Mouse (Mus musculus) central nervous system, embryonic 14 days (tissue): Measurements from ENCODE around the gene Rtbdn. TPM values are rescaled to one million over a fixed set of nuclear protein-coding genes. Genes with fewer than 3 reads are reported as not detected.

ENCODE experiments used
- polyA plus RNA-seq: library from polyadenylated mRNA; depleted of rRNA; stranded (reverse); fragments of >200 nt; gene quantifications from 2 replicates; pipeline ENCODE4 v1.2.3, GENCODE M21; 2012; rRNA removed

The Rtbdn gene
- 6.7 TPM in 2 replicates for polyA plus RNA-seq

GRCm38 (mm10) chr8:84946528-84947240 lies at the start of gene Rtbdn:
Gene Rtbdn, plus strand, starts transcription at chr8:84946991.

DNA sequence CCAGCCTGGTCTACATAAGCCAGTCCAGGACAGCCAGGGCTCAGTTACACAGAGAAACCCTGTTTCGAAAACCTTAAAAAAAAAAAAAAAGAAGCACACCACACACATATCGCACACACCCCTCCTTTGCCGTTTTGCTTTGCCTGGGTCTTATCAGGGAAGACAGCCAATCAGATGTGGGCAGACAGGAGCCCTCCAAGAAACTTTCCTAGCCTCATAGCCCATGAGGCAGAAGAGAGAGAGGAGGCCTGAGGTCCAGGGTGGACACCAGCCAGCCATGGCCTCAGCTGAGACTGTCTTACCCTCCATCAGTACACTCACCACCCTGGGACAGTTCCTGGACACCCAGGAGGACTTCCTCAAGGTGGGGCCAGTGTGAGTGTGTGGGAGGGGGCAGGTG lies 45.0 kb upstream of the Rtbdn start, which contains the start of gene Klf1:
Gene Klf1, plus strand, starts transcription at position 177 of the 400 bp plus-strand sequence.

GRCm38 (mm10) chr8:84908421-84909161 lies 38.2 kb upstream of the Rtbdn start, which contains the start of gene Dnase2a:
Gene Dnase2a, plus strand, starts transcription at chr8:84908560.

DNA sequence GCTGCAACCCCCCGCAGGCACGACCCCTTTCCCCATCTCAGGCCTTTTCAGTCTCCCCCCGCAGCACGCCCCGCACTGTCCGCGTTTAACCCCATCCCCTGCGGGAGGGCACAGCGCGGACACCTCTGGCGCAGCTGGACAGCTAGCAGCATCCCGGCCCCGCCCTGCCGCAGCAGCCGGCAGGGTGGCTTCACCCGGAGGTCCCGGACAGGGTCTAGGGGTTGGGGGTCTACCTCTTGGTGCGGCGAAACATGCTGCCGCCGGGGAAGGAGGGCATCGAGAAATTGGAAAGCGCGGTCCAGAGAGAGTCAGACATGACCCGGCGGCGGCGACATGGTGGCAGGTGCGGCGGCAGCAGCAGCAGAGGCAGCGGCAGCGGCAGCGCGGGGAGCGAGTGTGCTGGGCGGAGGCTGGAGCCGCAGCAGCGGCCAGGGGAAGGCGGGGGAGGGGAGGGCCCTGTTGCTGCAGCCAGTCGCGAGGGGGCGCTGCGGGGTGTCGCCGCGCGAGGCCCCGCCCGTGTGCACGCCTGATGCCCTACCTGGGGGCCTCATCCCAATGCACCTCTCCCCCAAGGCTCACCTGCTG lies 9.7 kb upstream of the Rtbdn start, which contains the start of gene Mast1:
Gene Mast1, minus strand, starts transcription at position 398 of the 585 bp plus-strand sequence.

GRCm38 (mm10) chr8:84969241-84970134 lies 22.7 kb downstream of the Rtbdn start, which contains the start of the genes Gm49661, Prdx2 and Rnaseh2a:
Gene Gm49661, minus strand, starts transcription at chr8:84969433.
Gene Prdx2, plus strand, starts transcription at chr8:84969587.
Gene Rnaseh2a, minus strand, starts transcription at chr8:84969767.

GRCm38 (mm10) chr8:84978248-84978940 lies 31.6 kb downstream of the Rtbdn start, which contains the start of gene Junb:
Gene Junb, minus strand, starts transcription at chr8:84978718.

GRCm38 (mm10) chr8:84990349-84990748 lies 43.6 kb downstream of the Rtbdn start, which contains the start of gene Hook2:
Gene Hook2, plus strand, starts transcription at chr8:84990603.

Other genes starting within 250 kb of the Rtbdn start
- 4.1 and 5.3 TPM in 2 replicates for gene Lyl1, start 245.5 kb upstream of the Rtbdn start, polyA plus RNA-seq
- gene G430095P16Rik, start 224.0 kb upstream of the Rtbdn start, polyA plus RNA-seq: 1.8 TPM in 2 replicates
- gene Nfix, start 146.6 kb upstream of the Rtbdn start, polyA plus RNA-seq: 53.5 and 59.2 TPM in 2 replicates
- 8.7 and 9.3 TPM in 2 replicates for gene Dand5, start 124.2 kb upstream of the Rtbdn start, polyA plus RNA-seq
- gene Gadd45gip1, start 115.5 kb upstream of the Rtbdn start, polyA plus RNA-seq: 37.6 and 41.9 TPM in 2 replicates
- gene Rad23a, start 106.3 kb upstream of the Rtbdn start, polyA plus RNA-seq: 66.8 and 71.5 TPM in 2 replicates
- 455 and 581 TPM in 2 replicates for gene Calr, start 100.1 kb upstream of the Rtbdn start, polyA plus RNA-seq
- 123 and 124 TPM in 2 replicates for gene Farsa, start 90.0 kb upstream of the Rtbdn start, polyA plus RNA-seq
- gene Syce2, start 74.9 kb upstream of the Rtbdn start, polyA plus RNA-seq: 26.9 and 31.5 TPM in 2 replicates
- 57.8 and 58.3 TPM in 2 replicates for gene Gcdh, start 53.1 kb upstream of the Rtbdn start, polyA plus RNA-seq
- 0.66 and 0.96 TPM in 2 replicates for gene Klf1, start 45.1 kb upstream of the Rtbdn start, polyA plus RNA-seq
- 6.6 and 7.6 TPM in 2 replicates for gene Dnase2a, start 38.4 kb upstream of the Rtbdn start, polyA plus RNA-seq
- 104 and 112 TPM in 2 replicates for gene Mast1, start 9.6 kb upstream of the Rtbdn start, polyA plus RNA-seq
- 0.32 TPM in 1 of 2 replicates, not detected in the other for gene Gm49661, start 22.4 kb downstream of the Rtbdn start, polyA plus RNA-seq
- 811 and 935 TPM in 2 replicates for gene Prdx2, start 22.6 kb downstream of the Rtbdn start, polyA plus RNA-seq
- 58.0 and 61.0 TPM in 2 replicates for gene Rnaseh2a, start 22.8 kb downstream of the Rtbdn start, polyA plus RNA-seq
- 7.7 and 9.6 TPM in 2 replicates for gene Junb, start 31.7 kb downstream of the Rtbdn start, polyA plus RNA-seq
- 27.3 and 30.0 TPM in 2 replicates for gene Hook2, start 43.6 kb downstream of the Rtbdn start, polyA plus RNA-seq
- 0.06 TPM in 2 replicates for gene Best2, start 67.5 kb downstream of the Rtbdn start, polyA plus RNA-seq
- gene Asna1, start 78.3 kb downstream of the Rtbdn start, polyA plus RNA-seq: 218 and 232 TPM in 2 replicates
- 208 and 219 TPM in 2 replicates for gene Trir, start 79.8 kb downstream of the Rtbdn start, polyA plus RNA-seq
- 104 and 108 TPM in 2 replicates for gene Tnpo2, start 89.9 kb downstream of the Rtbdn start, polyA plus RNA-seq
- gene Fbxw9, start 113.1 kb downstream of the Rtbdn start, polyA plus RNA-seq: 84.0 and 96.1 TPM in 2 replicates
- 0.70 and 0.73 TPM in 2 replicates for gene Gm5741, start 121.0 kb downstream of the Rtbdn start, polyA plus RNA-seq
- gene Dhps, start 124.8 kb downstream of the Rtbdn start, polyA plus RNA-seq: 71.7 and 73.4 TPM in 2 replicates
- 105 and 110 TPM in 2 replicates for gene Wdr83os, start 133.7 kb downstream of the Rtbdn start, polyA plus RNA-seq
- 84.9 and 89.1 TPM in 2 replicates for gene Wdr83, start 134.3 kb downstream of the Rtbdn start, polyA plus RNA-seq
- gene Man2b1, start 136.3 kb downstream of the Rtbdn start, polyA plus RNA-seq: 20.3 and 26.4 TPM in 2 replicates
- gene Zfp791, start 176.1 kb downstream of the Rtbdn start, polyA plus RNA-seq: 2.5 and 3.0 TPM in 2 replicates
- gene Cks1brt, start 204.9 kb downstream of the Rtbdn start, polyA plus RNA-seq: not detected in 2 replicates